Mouse (Mus musculus) E14TG2a.4 (cell line): ENCODE results near the gene Cd83.
A peak's percentile ranks its signal among the peaks of the same experiment; 100 is the strongest.

Source experiments
- H3K27me3 ChIP-seq: 2 replicates; pipeline ENCODE4 v1.6.1; 2014; ENCODE audit warnings: low read length, control low read depth; ENCODE audit not compliant: insufficient read depth
- H3K36me3 ChIP-seq: 2 replicates; pipeline ENCODE4 v1.6.1; 2014; ENCODE audit warnings: low read length, control low read depth; ENCODE audit not compliant: insufficient read depth
- H3K4me1 ChIP-seq: replicated peaks from 2 replicates; pipeline ENCODE4 v1.6.1; 2014; ENCODE audit warnings: low read depth, low read length, control low read depth
- H3K4me3 ChIP-seq: replicated peaks from 2 replicates; pipeline ENCODE4 v1.5.1; 2014; ENCODE audit warnings: mild to moderate bottlenecking, low read length
- H3K9me3 ChIP-seq: 2 replicates; pipeline ENCODE4 v1.6.1; 2014; ENCODE audit warnings: low read length, control low read depth
- CTCF ChIP-seq: conservative IDR thresholded peaks from 2 replicates; pipeline ENCODE4 v1.5.1; 2014; ENCODE audit warnings: low read length
- NANOG ChIP-seq: IDR thresholded peaks from 2 replicates; pipeline ENCODE4 v1.6.1; 2014; ENCODE audit warnings: borderline replicate concordance, low read length, mixed read lengths
- POU5F1 ChIP-seq: IDR thresholded peaks from 2 replicates; pipeline ENCODE4 v1.6.1; 2014; ENCODE audit warnings: low read length, borderline replicate concordance

Gene Cd83

GRCm38 (mm10) chr13:43784725-43785711 lies at the start of gene Cd83:
Gene Cd83 (plus strand): TSS chr13:43784775.
- H3K9me3 ChIP-seq = no peaks in the 10 kb centered on the region
- peaks cover 54% of the 10 kb centered on the region for H3K27me3 ChIP-seq
- TF ChIP-seq NANOG = no peak
- no peak for TF ChIP-seq POU5F1
- no peak for TF ChIP-seq CTCF

GRCm38 (mm10) chr13:43739598-43740275 lies 44.8 kb upstream of the Cd83 start:
- no peaks in the 10 kb centered on the region for H3K36me3 ChIP-seq
- peaks cover 11% of the 10 kb centered on the region for H3K4me1 ChIP-seq
- TF ChIP-seq CTCF (peak; percentile 90), NANOG (no peak), POU5F1 (no peak; the same call in 1 of the 2 replicates)
- peaks cover 5% of the 10 kb centered on the region for H3K9me3 ChIP-seq
- H3K27me3 ChIP-seq = peaks cover 9% of the 10 kb centered on the region
- H3K4me3 ChIP-seq = no peak overlapping the region

More at GRCm38 (mm10) chr13:43784725-43785711, at the start of gene Cd83:
- Histone ChIP-seq H3K4me1 (peaks cover 22% of the 10 kb centered on the region), H3K4me3 (peak within 1 kb of the TSS; percentile 79), H3K36me3 (no peaks in the 10 kb centered on the region)

- Histone ChIP-seq H3K27me3 (peaks cover 8% of the 10 kb centered on the region), H3K36me3 (no peaks in the 10 kb centered on the region), H3K4me3 (no peak overlapping the region), H3K4me1 (peaks cover 11% of the 10 kb centered on the region), H3K9me3 (peaks cover 5% of the 10 kb centered on the region)
- no peak for TF ChIP-seq POU5F1
- TF ChIP-seq NANOG = no peak
- no peak for TF ChIP-seq CTCF
These were observed 44.3 kb upstream of the Cd83 start for GRCm38 (mm10) chr13:43740276-43740608.

- H3K4me1 ChIP-seq = peaks cover 11% of the 10 kb centered on the region
- H3K4me3 ChIP-seq = no peak overlapping the region
- H3K36me3 ChIP-seq = no peaks in the 10 kb centered on the region
- peaks cover 5% of the 10 kb centered on the region for H3K9me3 ChIP-seq
- TF ChIP-seq NANOG (no peak), CTCF (peak; percentile 54)
- H3K27me3 ChIP-seq = peaks cover 8% of the 10 kb centered on the region
These were observed 41.9 kb upstream of the Cd83 start for GRCm38 (mm10) chr13:43742677-43743076.

- Histone ChIP-seq H3K9me3 (peaks cover 5% of the 10 kb centered on the region), H3K36me3 (no peaks in the 10 kb centered on the region), H3K4me1 (peaks cover 10% of the 10 kb centered on the region), H3K27me3 (peaks cover 8% of the 10 kb centered on the region), H3K4me3 (no peak overlapping the region)
- TF ChIP-seq POU5F1 (no peak), CTCF (no peak), NANOG (no peak)
These were observed 40.3 kb upstream of the Cd83 start for GRCm38 (mm10) chr13:43744259-43744658.

- no peaks in the 10 kb centered on the region for H3K9me3 ChIP-seq
- no peaks in the 10 kb centered on the region for H3K36me3 ChIP-seq
- H3K27me3 ChIP-seq = no peaks in the 10 kb centered on the region
- H3K4me3 ChIP-seq = no peak overlapping the region
- no peaks in the 10 kb centered on the region for H3K4me1 ChIP-seq
- TF ChIP-seq POU5F1 (no peak), CTCF (no peak), NANOG (no peak)
These were observed 34.3 kb upstream of the Cd83 start for GRCm38 (mm10) chr13:43750301-43750700.

GRCm38 (mm10) chr13:43750966-43751365 lies 33.6 kb upstream of the Cd83 start:
- TF ChIP-seq POU5F1 (no peak), NANOG (no peak), CTCF (no peak)
- H3K4me3 ChIP-seq = no peak overlapping the region
- no peaks in the 10 kb centered on the region for H3K4me1 ChIP-seq
- no peaks in the 10 kb centered on the region for H3K9me3 ChIP-seq
- no peaks in the 10 kb centered on the region for H3K36me3 ChIP-seq
- no peaks in the 10 kb centered on the region for H3K27me3 ChIP-seq

GRCm38 (mm10) chr13:43752407-43752806 lies 32.2 kb upstream of the Cd83 start:
- no peak for TF ChIP-seq NANOG
- no peak for TF ChIP-seq CTCF
- TF ChIP-seq POU5F1 = no peak

GRCm38 (mm10) chr13:43753652-43754051 lies 30.9 kb upstream of the Cd83 start:
- Histone ChIP-seq H3K4me1 (no peaks in the 10 kb centered on the region), H3K4me3 (no peak overlapping the region), H3K27me3 (no peaks in the 10 kb centered on the region), H3K9me3 (no peaks in the 10 kb centered on the region), H3K36me3 (no peaks in the 10 kb centered on the region)
- TF ChIP-seq CTCF = no peak
- no peak for TF ChIP-seq POU5F1
- TF ChIP-seq NANOG = no peak

More at GRCm38 (mm10) chr13:43752407-43752806, 32.2 kb upstream of the Cd83 start:
- H3K36me3 ChIP-seq = no peaks in the 10 kb centered on the region
- H3K4me3 ChIP-seq = no peak overlapping the region
- H3K27me3 ChIP-seq = no peaks in the 10 kb centered on the region
- no peaks in the 10 kb centered on the region for H3K9me3 ChIP-seq
- H3K4me1 ChIP-seq = no peaks in the 10 kb centered on the region
